ENCODE assay signal across 18 mouse cellular contexts in genomic region chr12:34155740-34156139, GRCm38 (mm10).
DNase-seq lines count a peak whose midpoint lies in the region; ATAC-seq and TF ChIP-seq lines count a peak whose summit lies in the region.
"Had no signal": no experiment of that assay in that cellular context is flagged by ENCODE, and none has a peak within 500 bp of the region (broad histone marks: within the 10 kb centered on the region; RNA-seq: fewer than 3 reads in every experiment).

No protein-coding gene starts in this region.

- H3K27ac ChIP-seq in forebrain, embryonic 13.5 days, result no peak overlapping the region
- H3K27ac ChIP-seq in forebrain, embryonic 11.5 days (ENCODE audit: low read depth, low read length), result no peak overlapping the region
- H3K27ac ChIP-seq in hindbrain, postnatal 0 days, result no peak overlapping the region
- H3K27ac ChIP-seq in hindbrain, embryonic 10.5 days, result no peak overlapping the region
- peak overlapping the region; percentile 35; the same call in 1 of the 2 replicates for H3K27ac ChIP-seq in limb, embryonic 13.5 days
- H3K27ac ChIP-seq: neural tube, embryonic 13.5 days; stomach, postnatal 0 days had no signal

- no peak overlapping the region for H3K4me3 ChIP-seq in forebrain, embryonic 13.5 days
- no peak overlapping the region for H3K4me3 ChIP-seq in forebrain, embryonic 11.5 days (ENCODE audit: low read depth, low read length)
- no peak overlapping the region for H3K4me3 ChIP-seq in hindbrain, postnatal 0 days (ENCODE audit: low read length)
- no peak overlapping the region for H3K4me3 ChIP-seq in hindbrain, embryonic 10.5 days
- H3K4me3 ChIP-seq in limb, embryonic 13.5 days, result no peak overlapping the region
- H3K4me3 ChIP-seq: erythroblast, embryonic 14.5 days; neural tube, embryonic 13.5 days had no signal

- H3K4me2 ChIP-seq in forebrain, embryonic 13.5 days, result no peak overlapping the region
- no peak overlapping the region for H3K4me2 ChIP-seq in forebrain, embryonic 11.5 days (ENCODE audit: low read depth, low read length, severe bottlenecking)
- no peak overlapping the region for H3K4me2 ChIP-seq in hindbrain, postnatal 0 days (ENCODE audit: low read depth, low read length)
- H3K4me2 ChIP-seq in limb, embryonic 13.5 days (replicated peaks), result 0 out of 2 replicates have a peak overlapping the region, but pooled peaks have one; percentile 10
- H3K4me2 ChIP-seq: lung, embryonic 14.5 days; neural tube, embryonic 13.5 days had no signal

- 0 out of 2 replicates have a peak, but pooled peaks cover 6% of the 10 kb centered on the region for H3K4me1 ChIP-seq in forebrain, embryonic 13.5 days
- H3K4me1 ChIP-seq in forebrain, embryonic 11.5 days (replicated peaks; ENCODE audit: control insufficient read depth, insufficient read depth, low read length), result no peaks in the 10 kb centered on the region
- H3K4me1 ChIP-seq in hindbrain, postnatal 0 days (ENCODE audit: insufficient read depth, low read length), result no peaks in the 10 kb centered on the region
- 0 out of 2 replicates have a peak, but pooled peaks cover 4% of the 10 kb centered on the region for H3K4me1 ChIP-seq in hindbrain, embryonic 10.5 days (replicated peaks)
- H3K4me1 ChIP-seq in limb, embryonic 13.5 days, result peaks cover 24% of the 10 kb centered on the region

- TF ChIP-seq CTCF in hindbrain, postnatal 0 days (IDR thresholded peaks at IDR 0.05; ENCODE audit: low read depth), result no peak

- no peaks in the 10 kb centered on the region for H3K9me3 ChIP-seq in forebrain, embryonic 13.5 days (replicated peaks)
- no peaks in the 10 kb centered on the region for H3K9me3 ChIP-seq in forebrain, embryonic 11.5 days (ENCODE audit: control insufficient read depth, low read length)
- no peaks in the 10 kb centered on the region for H3K9me3 ChIP-seq in hindbrain, postnatal 0 days (ENCODE audit: low read length)
- H3K9me3 ChIP-seq in hindbrain, embryonic 10.5 days, result no peaks in the 10 kb centered on the region
- H3K9me3 ChIP-seq in limb, embryonic 13.5 days, result no peaks in the 10 kb centered on the region
- H3K9me3 ChIP-seq: neural tube, embryonic 13.5 days had no signal

- H3K9ac ChIP-seq in forebrain, embryonic 13.5 days, result no peak overlapping the region
- no peak overlapping the region for H3K9ac ChIP-seq in forebrain, embryonic 11.5 days (ENCODE audit: low read length)
- H3K9ac ChIP-seq in hindbrain, postnatal 0 days (replicated peaks; ENCODE audit: low read length), result no peak overlapping the region
- no peak overlapping the region for H3K9ac ChIP-seq in limb, embryonic 13.5 days
- H3K9ac ChIP-seq: lung, embryonic 14.5 days; neural tube, embryonic 13.5 days had no signal

- H3K27me3 ChIP-seq in forebrain, embryonic 13.5 days, result no peaks in the 10 kb centered on the region
- no peaks in the 10 kb centered on the region for H3K27me3 ChIP-seq in forebrain, embryonic 11.5 days (ENCODE audit: control insufficient read depth, insufficient read depth, low read length)
- H3K27me3 ChIP-seq in hindbrain, postnatal 0 days (ENCODE audit: insufficient read depth, low read length), result no peaks in the 10 kb centered on the region
- H3K27me3 ChIP-seq in hindbrain, embryonic 10.5 days (ENCODE audit: insufficient read depth, poor library complexity, severe bottlenecking), result no peaks in the 10 kb centered on the region
- no peaks in the 10 kb centered on the region for H3K27me3 ChIP-seq in limb, embryonic 13.5 days
- H3K27me3 ChIP-seq: neural tube, embryonic 13.5 days had no signal

- peak; percentile 48; the same call in 1 of the 2 replicates for ATAC-seq in forebrain, embryonic 13.5 days
- ATAC-seq in forebrain, embryonic 11.5 days (replicated peaks; ENCODE audit: low FRiP score), result no peak
- ATAC-seq in hindbrain, postnatal 0 days, result no peak
- ATAC-seq in limb, embryonic 13.5 days (ENCODE audit: low FRiP score, low read depth), result peak; percentile 76
- ATAC-seq: hindbrain, embryonic 16.5 days had no signal

- WGBS in forebrain, embryonic 13.5 days, result 51% methylated on average over 5 of the region's 5 CpGs
- 70% methylated on average over 5 of the region's 5 CpGs for WGBS in forebrain, embryonic 11.5 days
- 44% methylated on average over 5 of the region's 5 CpGs for WGBS in hindbrain, postnatal 0 days
- WGBS in hindbrain, embryonic 10.5 days, result 63% methylated on average over 5 of the region's 5 CpGs
- WGBS in limb, embryonic 13.5 days, result 9% methylated on average over 5 of the region's 5 CpGs

- H3K36me3 ChIP-seq in forebrain, embryonic 13.5 days (ENCODE audit: poor library complexity, severe bottlenecking), result no peaks in the 10 kb centered on the region
- no peaks in the 10 kb centered on the region for H3K36me3 ChIP-seq in forebrain, embryonic 11.5 days (ENCODE audit: control insufficient read depth, insufficient read depth, low read length)
- no peaks in the 10 kb centered on the region for H3K36me3 ChIP-seq in hindbrain, postnatal 0 days (ENCODE audit: insufficient read depth, low read length)
- no peaks in the 10 kb centered on the region for H3K36me3 ChIP-seq in hindbrain, embryonic 10.5 days
- H3K36me3 ChIP-seq in limb, embryonic 13.5 days, result no peaks in the 10 kb centered on the region
- H3K36me3 ChIP-seq: neural tube, embryonic 13.5 days had no signal

- DNase-seq in forebrain, embryonic 11.5 days (ENCODE audit: low spot score), result no peak
- peak; percentile 20 for DNase-seq in hindbrain, postnatal 0 days (ENCODE audit: low spot score)
- DNase-seq in hindbrain, embryonic 10.5 days (ENCODE audit: low spot score), result no peak
- DNase-seq in NIH3T3 (ENCODE audit: low read depth), result peak; percentile 53
- DNase-seq in layer of hippocampus, adult 9-10 months (ENCODE audit: low spot score), result no peak
- no peak for DNase-seq in frontal cortex, postnatal 10 days (ENCODE audit: low spot score in 2 of 2)
- DNase-seq: adrenal gland, postnatal 25 days; B cell, adult 2 months; layer of hippocampus, postnatal 36 days; lung, embryonic 14.5 days; right cerebral cortex, adult 18-20 months; thymus, postnatal 25 days had no signal

Comparison
In these comparisons a context has a peak if more than half of its experiments do, and no peak if none do; other contexts are left out.
1. ATAC-seq: peak in forebrain, embryonic 13.5 days (single experiment) and limb, embryonic 13.5 days (single experiment); none in forebrain, embryonic 11.5 days (single experiment) and hindbrain, postnatal 0 days (single experiment).
2. DNase-seq: peak in hindbrain, postnatal 0 days (single experiment) and NIH3T3 (single experiment); none in forebrain, embryonic 11.5 days (single experiment), hindbrain, embryonic 10.5 days (single experiment), layer of hippocampus, adult 9-10 months (single experiment) and frontal cortex, postnatal 10 days (0 of 2).